Mouse (Mus musculus): ENCODE measurements at regions not wholly inside any gene's neighbourhood (a gene's known extent, or its start where the extent isn't known, plus 50 kb on each side); places are given as distances from the start of the nearest gene placed in this dataset.

- TF ChIP-seq POLR2A (IDR thresholded peaks at IDR 0.05; ENCODE audit: borderline replicate concordance, low read depth, low read length) (no peak), CTCF (IDR thresholded peaks at IDR 0.05; ENCODE audit: low read depth, low read length) (no peak)
Measured at GRCm38 (mm10) chr19:21919074-21919473, 140.9 kb downstream of the Cemip2 start.
